Mouse (Mus musculus) adrenal gland, adult 2 months (tissue): ENCODE data around the gene Dcaf5. TPM values are rescaled to one million over a fixed set of nuclear protein-coding genes. Genes with fewer than 3 reads are reported as not detected.
"Not testable (repeated sequence)": the region's sequence is repeated elsewhere in the genome, so short reads cannot be mapped to it uniquely, and the experiment has no call there.

Experiments used
- DNase-seq: peaks from one replicate; pipeline ENCODE4 v3.0.0; 2021
- long read RNA-seq: library from polyadenylated mRNA; stranded (forward); transcript quantifications from one replicate; pipeline ENCODE4 v2.0.0, GENCODE M21; 2021
- polyA plus RNA-seq: library from polyadenylated mRNA; depleted of rRNA; stranded (reverse); fragments of >200 nt; gene quantifications from 2 replicates; pipeline ENCODE4 v1.2.3, GENCODE M21; 2012; rRNA removed
- total RNA-seq, 2 experiments: library from RNA; stranded (reverse); gene quantifications; 2 replicates each; pipeline ENCODE4 v1.2.3; 2021

Gene Dcaf5
- 10 to 100 TPM; 29.0 to 32.5 TPM for total RNA-seq
- polyA plus RNA-seq, result 19.6 and 20.7 TPM in 2 replicates
- long read RNA-seq, full-length matches to known transcripts, result 4 of 12 reads
- long read RNA-seq, partial matches to known transcripts, result 4 of 12 reads
- long read RNA-seq, other reads (novel, unspliced or antisense), result 4 of 12 reads

GRCm38 (mm10) chr12:80436336-80436976 lies at the start of gene Dcaf5:
Dcaf5 (minus strand) TSS chr12:80436601.
- peak; percentile 92 for DNase-seq

DNA sequence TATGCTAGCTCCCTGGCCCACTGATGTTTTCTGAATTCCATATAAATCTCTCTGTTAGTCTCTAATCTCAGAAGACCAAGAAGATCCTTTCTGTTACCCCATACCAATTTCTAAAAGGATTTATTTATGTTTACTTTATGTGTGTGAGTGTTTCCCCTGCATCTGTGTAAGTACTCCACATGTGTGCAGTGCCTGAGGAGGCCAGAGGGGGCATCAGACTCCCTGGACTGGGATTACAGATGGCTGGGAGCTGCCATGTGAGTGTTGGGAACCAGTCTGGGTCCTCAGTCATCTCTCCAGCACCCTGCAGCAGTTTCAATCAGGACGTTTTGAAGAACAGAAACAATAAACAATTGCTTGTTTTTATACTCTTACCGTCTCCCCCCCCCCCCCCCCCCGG lies 47.0 kb upstream of the Dcaf5 start:
- DNase-seq, result no peak

- DNase-seq, result no peak
These were observed 43.6 kb upstream of the Dcaf5 start for GRCm38 (mm10) chr12:80479986-80480385.

DNA sequence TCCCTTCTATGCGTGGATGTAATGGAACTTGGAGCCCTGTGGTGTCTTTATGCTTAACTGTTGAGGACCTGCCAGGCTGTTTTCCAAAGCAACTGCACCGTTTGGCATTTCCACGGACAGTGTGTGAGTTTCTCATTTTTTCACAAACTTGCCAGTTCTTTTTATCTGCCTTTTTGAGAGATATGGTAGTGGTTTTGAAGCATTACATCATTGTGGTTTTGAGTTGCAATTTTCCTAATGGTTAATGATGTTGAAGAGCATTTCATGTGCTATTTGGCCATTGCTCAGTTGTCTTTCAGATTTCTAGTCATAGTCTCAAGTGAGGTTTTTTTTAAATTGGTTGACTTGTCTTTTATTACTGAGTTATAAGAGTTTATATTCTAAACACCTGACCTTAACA lies 37.3 kb upstream of the Dcaf5 start:
- no peak for DNase-seq

- peak; percentile 9 for DNase-seq
These were observed 35.5 kb upstream of the Dcaf5 start for GRCm38 (mm10) chr12:80471926-80472325.

DNA sequence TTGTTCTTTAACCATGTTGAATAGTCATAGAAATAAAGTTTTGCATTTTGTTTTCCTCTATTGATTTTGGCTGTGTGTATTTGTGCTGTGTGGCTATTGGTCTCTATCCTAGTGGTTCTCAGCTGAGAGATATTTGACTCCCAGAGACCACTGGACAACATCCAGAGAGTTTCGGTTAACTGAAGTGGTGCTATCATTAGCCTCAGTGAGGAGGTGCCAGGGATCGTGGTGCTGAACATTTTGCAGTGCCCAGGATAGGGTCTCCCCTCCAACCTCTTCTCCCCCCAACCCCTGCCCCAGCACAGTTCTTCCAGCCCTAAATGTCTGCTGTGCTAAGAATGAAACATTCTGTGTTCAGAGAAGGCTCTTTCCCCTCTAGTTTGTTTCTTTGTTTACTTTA lies 33.8 kb upstream of the Dcaf5 start:
- DNase-seq, result no peak

GRCm38 (mm10) chr12:80463666-80464269 lies 27.4 kb upstream of the Dcaf5 start:
- DNase-seq, result no peak

GRCm38 (mm10) chr12:80462942-80463651 lies 26.7 kb upstream of the Dcaf5 start, which contains the start of gene Exd2:
Exd2 (plus strand) TSS chr12:80463095.
- peak; percentile 94 for DNase-seq

DNA sequence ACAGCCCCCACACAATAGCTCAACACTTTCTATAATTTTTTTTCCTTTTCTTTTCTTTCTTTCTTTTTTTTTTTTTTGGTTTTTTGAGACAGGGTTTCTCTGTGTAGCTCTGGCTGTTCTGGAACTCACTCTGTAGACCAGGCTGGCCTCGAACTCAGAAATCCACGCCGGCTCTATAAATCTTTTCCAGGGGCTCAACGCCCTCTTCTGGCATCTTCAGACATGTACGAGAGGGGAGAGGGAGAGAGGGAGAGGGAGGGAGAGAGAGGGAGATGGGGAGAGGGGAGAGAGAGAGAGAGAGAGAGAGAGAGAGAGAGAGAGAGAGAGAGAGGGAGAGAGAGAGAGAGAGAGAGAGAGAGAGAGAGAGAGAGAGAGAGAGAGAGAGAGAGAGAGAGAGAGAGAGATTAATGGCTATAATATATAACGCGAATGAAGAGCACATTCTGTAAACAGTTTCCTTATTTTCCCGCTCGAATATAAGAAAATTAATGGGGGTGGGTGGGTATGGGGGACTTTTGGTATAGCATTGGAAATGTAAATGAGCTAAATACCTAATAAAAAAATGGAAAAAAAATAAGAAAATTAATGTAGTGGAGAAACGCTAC lies 26.0 kb upstream of the Dcaf5 start:
- not testable (repeated sequence) for DNase-seq

- no peak for DNase-seq
These were observed 21.6 kb upstream of the Dcaf5 start for GRCm38 (mm10) chr12:80458033-80458432.

DNA sequence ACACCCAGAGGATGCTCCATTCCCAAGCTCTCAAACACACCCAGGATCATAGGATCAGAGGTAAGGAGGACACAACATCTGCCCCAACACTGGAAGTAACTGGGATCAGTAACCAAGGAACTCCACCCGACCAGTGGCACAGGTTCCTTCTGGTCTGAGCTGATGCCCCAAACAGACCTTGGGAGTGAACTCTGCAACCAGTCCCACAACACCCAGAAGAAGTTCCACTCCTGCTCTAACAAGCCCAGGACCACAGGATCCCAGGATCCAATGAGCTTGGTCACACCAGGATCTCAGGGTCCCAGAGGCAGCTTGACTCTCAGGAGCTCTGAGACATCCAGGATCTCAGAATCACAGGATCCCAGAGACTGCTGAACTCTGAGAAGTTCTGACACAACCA lies 17.1 kb upstream of the Dcaf5 start:
- DNase-seq, result no peak

- no peak for DNase-seq
These were observed 8.2 kb upstream of the Dcaf5 start for GRCm38 (mm10) chr12:80444525-80445109.

- DNase-seq, result no peak
These were observed 4.6 kb upstream of the Dcaf5 start for GRCm38 (mm10) chr12:80440957-80441356.

DNA sequence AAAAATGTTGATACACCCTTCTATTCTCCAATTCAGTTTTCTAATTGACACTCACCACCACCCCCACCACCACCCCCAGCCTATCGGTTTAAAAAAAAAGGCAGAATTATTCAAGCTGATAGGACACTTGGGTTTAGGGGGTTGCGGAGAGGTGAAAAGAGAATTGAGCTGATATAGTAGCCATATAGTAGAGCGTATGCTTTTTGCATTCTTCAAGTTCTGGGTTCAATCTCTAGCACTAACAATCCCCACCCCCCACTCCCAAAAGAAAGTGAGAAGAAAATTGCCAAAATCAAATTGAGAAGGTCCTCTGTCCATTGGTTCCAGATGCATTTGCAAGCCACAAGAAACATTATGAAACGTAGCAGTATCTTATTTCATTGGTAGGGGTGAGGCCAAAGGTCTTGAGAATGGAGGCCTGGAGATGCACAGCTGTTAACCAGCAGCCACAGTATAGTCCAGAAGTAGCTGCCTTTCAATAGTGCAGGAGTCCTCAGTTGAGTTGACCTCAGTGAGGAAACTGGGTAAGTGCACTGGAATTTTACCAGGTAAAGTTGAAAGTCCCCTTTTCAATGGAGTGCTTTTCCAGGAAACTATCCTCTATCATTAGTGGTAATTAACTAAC lies 762 bp upstream of the Dcaf5 start:
- DNase-seq, result no peak

GRCm38 (mm10) chr12:80435887-80436286 lies 514 bp downstream of the Dcaf5 start:
- no peak for DNase-seq

DNA sequence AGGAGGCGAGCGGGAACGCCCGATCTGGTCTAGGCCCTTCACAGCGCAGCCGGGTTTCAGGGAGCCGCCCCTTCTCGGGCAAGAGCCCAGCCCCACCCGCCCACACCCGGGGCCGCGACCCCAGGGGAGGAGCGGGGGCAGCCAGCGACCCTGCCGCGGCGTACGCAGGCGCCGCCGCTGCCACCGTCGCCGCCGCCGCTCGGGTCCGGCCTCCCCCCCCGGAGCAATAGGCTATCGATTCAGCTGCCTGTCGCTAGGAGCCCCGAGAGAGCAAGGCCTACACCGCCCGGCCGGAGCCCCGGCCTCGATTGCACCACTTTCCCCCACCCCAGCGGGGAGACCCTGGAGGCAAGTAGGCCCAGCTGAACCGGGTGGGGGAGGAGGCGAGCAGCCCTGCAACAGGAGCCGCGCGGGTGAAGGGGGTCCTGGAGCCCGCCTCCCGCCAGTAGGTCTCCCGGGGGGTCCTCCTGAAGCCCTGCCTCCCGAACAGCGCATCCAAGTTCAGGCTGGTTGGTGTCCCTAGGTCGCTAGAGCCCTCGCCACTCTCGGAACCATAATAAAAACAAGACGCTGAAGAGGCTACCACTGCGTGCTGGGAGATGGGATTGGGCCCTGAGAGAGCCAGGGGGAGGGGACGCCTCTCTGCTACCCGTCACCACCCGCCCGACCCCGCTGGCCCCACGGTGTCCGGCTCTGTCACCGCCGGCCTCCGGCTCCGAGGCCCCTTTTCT lies 1.3 kb downstream of the Dcaf5 start:
- DNase-seq, result peak; percentile 86

DNA sequence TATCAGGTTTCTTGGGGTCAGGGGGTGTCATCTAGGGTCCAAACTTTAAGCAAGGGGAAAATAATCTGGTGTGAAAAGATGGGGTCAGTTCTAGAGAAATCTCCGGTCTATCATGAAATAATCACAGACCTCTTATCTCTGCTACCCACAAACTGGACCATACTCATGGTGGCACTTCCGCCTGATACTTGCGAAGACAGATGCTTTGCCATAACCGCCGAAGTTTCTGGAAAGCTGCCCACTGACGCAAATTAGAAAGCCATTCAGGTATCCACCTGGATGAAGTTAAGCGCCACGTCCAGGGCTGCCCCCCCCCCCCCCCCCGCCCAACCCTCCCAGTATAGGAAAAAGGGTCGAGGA lies 1.8 kb downstream of the Dcaf5 start:
- no peak for DNase-seq

DNA sequence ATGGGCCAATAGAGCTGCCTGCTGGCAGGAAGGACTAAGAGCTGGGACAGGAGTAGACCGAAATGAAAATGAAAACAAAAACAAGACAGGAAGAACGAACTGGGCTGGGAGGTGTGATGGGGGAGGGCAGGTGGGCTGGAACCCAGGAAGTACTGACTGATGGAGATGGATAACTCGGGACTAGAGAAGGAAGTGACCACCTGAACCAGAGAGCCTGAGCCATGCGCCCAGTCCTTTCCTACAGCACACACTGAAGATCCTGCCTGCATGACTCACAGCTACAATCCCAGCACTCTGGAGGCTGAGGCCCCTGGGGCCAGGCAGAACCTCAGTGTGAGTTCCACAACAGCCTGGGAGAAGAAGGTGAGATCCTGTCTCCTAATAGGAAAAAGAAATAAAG lies 3.1 kb downstream of the Dcaf5 start:
- DNase-seq, result peak; percentile 65

- DNase-seq, result no peak
These were observed 8.7 kb downstream of the Dcaf5 start for GRCm38 (mm10) chr12:80427683-80428082.

DNA sequence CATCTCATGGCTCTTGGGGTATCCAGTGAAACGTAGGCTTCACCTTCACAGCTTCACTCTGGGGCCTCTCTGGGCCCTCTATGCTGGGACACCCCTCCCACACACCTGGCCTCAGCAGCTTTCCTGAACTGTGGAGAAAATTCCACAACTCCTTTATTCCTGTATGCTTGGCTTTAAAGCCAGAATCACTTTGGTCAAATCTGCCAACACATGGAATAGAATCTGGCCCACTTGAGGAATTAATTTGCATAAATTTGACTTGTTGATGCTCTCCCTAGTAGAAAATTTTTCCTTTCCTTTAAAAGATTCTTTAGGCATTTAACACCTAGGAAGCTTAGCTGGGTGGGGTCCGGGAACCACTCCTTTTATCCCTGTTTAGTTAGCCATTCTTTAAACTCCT lies 21.3 kb downstream of the Dcaf5 start:
- no peak for DNase-seq

DNA sequence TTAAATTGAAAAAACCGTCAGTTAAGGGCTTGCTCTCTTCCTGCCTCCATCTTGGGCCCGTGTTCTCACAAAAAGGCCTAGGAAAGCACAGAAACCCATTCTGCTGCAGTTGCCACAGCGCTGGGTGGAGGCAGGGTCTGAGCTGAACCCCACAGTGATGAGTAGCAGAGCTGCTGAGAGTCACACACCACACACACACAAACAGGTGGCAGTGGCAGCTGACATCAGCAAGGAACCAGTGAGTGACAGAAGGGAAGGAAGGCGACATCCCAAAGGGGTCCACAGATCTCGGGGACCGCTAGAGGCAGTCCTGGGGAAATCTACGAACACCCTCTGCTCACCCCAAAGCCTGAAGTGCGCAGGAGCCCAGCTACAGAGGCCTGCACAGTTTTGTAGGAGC lies 25.5 kb downstream of the Dcaf5 start:
- no peak for DNase-seq
